In genomic region chr11:114791351-114791889, GRCm38 (mm10) we compare ENCODE assay signal across 8 mouse cellular contexts. TPM values are rescaled to one million over a fixed set of nuclear protein-coding genes. Genes with fewer than 3 reads are reported as not detected.
DNase-seq lines count a peak whose midpoint lies in the region; ATAC-seq and TF ChIP-seq lines count a peak whose summit lies in the region.

No protein-coding gene starts in this region.

- intact Hi-C loops in heart, postnatal 14 days (cut with DNase I) = no loop called here

- no peak overlapping the region for H3K27ac ChIP-seq in heart, embryonic 16.5 days (ENCODE audit: low read length)
- H3K27ac ChIP-seq in forebrain, embryonic 14.5 days (ENCODE audit: low read depth, low read length) = peak overlapping the region; percentile 44
- no peak overlapping the region for H3K27ac ChIP-seq in liver, postnatal 0 days (ENCODE audit: low read depth)
- H3K27ac ChIP-seq in thymus, adult 2 months (ENCODE audit: control insufficient read depth, insufficient read depth, low read length) = no peak overlapping the region

- no peaks in the 10 kb centered on the region for H3K36me3 ChIP-seq in heart, embryonic 16.5 days (ENCODE audit: control insufficient read depth, insufficient read depth)
- no peaks in the 10 kb centered on the region for H3K36me3 ChIP-seq in G1E (replicated peaks)
- no peaks in the 10 kb centered on the region for H3K36me3 ChIP-seq in forebrain, embryonic 14.5 days (ENCODE audit: control insufficient read depth, insufficient read depth, low read length)
- H3K36me3 ChIP-seq in liver, postnatal 0 days (replicated peaks; ENCODE audit: insufficient read depth, low read length) = no peaks in the 10 kb centered on the region
- H3K36me3 ChIP-seq in thymus, adult 2 months (ENCODE audit: control insufficient read depth, insufficient read depth, low read length) = no peaks in the 10 kb centered on the region

- H3K27me3 ChIP-seq in heart, embryonic 16.5 days (ENCODE audit: control insufficient read depth, insufficient read depth, low read length) = peaks cover 75% of the 10 kb centered on the region
- no peaks in the 10 kb centered on the region; the same call in 1 of the 2 replicates for H3K27me3 ChIP-seq in G1E (ENCODE audit: insufficient read depth, low read length)
- H3K27me3 ChIP-seq in forebrain, embryonic 14.5 days (replicated peaks; ENCODE audit: control insufficient read depth, insufficient read depth, low read length) = peaks cover 11% of the 10 kb centered on the region
- peaks cover 71% of the 10 kb centered on the region for H3K27me3 ChIP-seq in liver, postnatal 0 days (ENCODE audit: insufficient read depth, low read length)
- H3K27me3 ChIP-seq in thymus, adult 2 months (ENCODE audit: control insufficient read depth, insufficient read depth, low read length) = peaks cover 11% of the 10 kb centered on the region; the same call in 1 of the 2 replicates

- no peak for DNase-seq in heart, postnatal 14 days
- no peak for DNase-seq in G1E (ENCODE audit: low spot score)
- peak; percentile 35 for DNase-seq in forebrain, embryonic 14.5 days (ENCODE audit: low spot score)
- no peak for DNase-seq in liver, postnatal 0 days
- no peak for DNase-seq in thymus, adult 2 months
- no peak for DNase-seq in spleen, adult 18-20 months

- no peak for TF ChIP-seq EP300 in liver, postnatal 0 days (IDR thresholded peaks at IDR 0.05; ENCODE audit: low read depth)

- H3K9me3 ChIP-seq in heart, embryonic 16.5 days (replicated peaks; ENCODE audit: control insufficient read depth, low read length) = no peaks in the 10 kb centered on the region
- peaks cover 93% of the 10 kb centered on the region for H3K9me3 ChIP-seq in G1E (replicated peaks)
- H3K9me3 ChIP-seq in forebrain, embryonic 14.5 days (replicated peaks; ENCODE audit: control insufficient read depth, low read length) = no peaks in the 10 kb centered on the region
- H3K9me3 ChIP-seq in liver, postnatal 0 days (ENCODE audit: low read length) = no peaks in the 10 kb centered on the region

- peak overlapping the region; percentile 67 for H3K4me2 ChIP-seq in heart, embryonic 16.5 days (ENCODE audit: low read depth, low read length)
- H3K4me2 ChIP-seq in forebrain, embryonic 14.5 days (ENCODE audit: low read length) = peak overlapping the region; percentile 92
- peak overlapping the region; percentile 56 for H3K4me2 ChIP-seq in liver, postnatal 0 days (ENCODE audit: low read depth, low read length)

- ATAC-seq in heart, embryonic 16.5 days (replicated peaks; ENCODE audit: extremely low read depth, insufficient read depth, low FRiP score) = no peak
- ATAC-seq in G1E (ENCODE audit: extremely low read depth, insufficient number of reproducible peaks, low FRiP score, poor library complexity, severe bottlenecking) = no peak
- ATAC-seq in forebrain, embryonic 14.5 days = no peak
- ATAC-seq in liver, postnatal 0 days = no peak
- no peak for ATAC-seq in CD4-positive, CD25-positive, alpha-beta regulatory T cell, adult 4 months

- TF ChIP-seq POLR2A in thymus, adult 2 months (IDR thresholded peaks at IDR 0.05; ENCODE audit: control insufficient read depth, extremely low read depth, insufficient read depth, low read length, poor library complexity) = no peak

- WGBS in heart, embryonic 16.5 days = 3% methylated on average over 50 of the region's 50 CpGs
- WGBS in forebrain, embryonic 14.5 days = 8% methylated on average over 45 of the region's 50 CpGs
- WGBS in liver, postnatal 0 days (ENCODE audit: insufficient replicate concordance) = 3% methylated on average over 47 of the region's 50 CpGs
- 3% methylated on average over 50 of the region's 50 CpGs for WGBS in thymus, adult 2 months

- H3K4me1 ChIP-seq in heart, embryonic 16.5 days (ENCODE audit: control insufficient read depth, insufficient read depth, low read length) = peaks cover 9% of the 10 kb centered on the region
- no peaks in the 10 kb centered on the region for H3K4me1 ChIP-seq in G1E (ENCODE audit: insufficient read depth, low read depth, low read length)
- H3K4me1 ChIP-seq in forebrain, embryonic 14.5 days (ENCODE audit: control insufficient read depth, insufficient read depth, low read length) = peaks cover 46% of the 10 kb centered on the region
- H3K4me1 ChIP-seq in liver, postnatal 0 days (ENCODE audit: insufficient read depth) = peaks cover 12% of the 10 kb centered on the region
- H3K4me1 ChIP-seq in thymus, adult 2 months (replicated peaks; ENCODE audit: control insufficient read depth, insufficient read depth, low read length) = peaks cover 18% of the 10 kb centered on the region

- no peak overlapping the region for H3K9ac ChIP-seq in heart, embryonic 16.5 days (ENCODE audit: low read length)
- H3K9ac ChIP-seq in forebrain, embryonic 14.5 days (ENCODE audit: low read length) = peak overlapping the region; percentile 68
- no peak overlapping the region for H3K9ac ChIP-seq in liver, postnatal 0 days (replicated peaks)

- H3K4me3 ChIP-seq in heart, embryonic 16.5 days (ENCODE audit: low read length) = peak overlapping the region; percentile 41
- peak overlapping the region; percentile 33; the same call in 1 of the 2 replicates for H3K4me3 ChIP-seq in G1E (ENCODE audit: low read depth, low read length)
- peak overlapping the region; percentile 49 for H3K4me3 ChIP-seq in forebrain, embryonic 14.5 days (ENCODE audit: low read depth, low read length)
- H3K4me3 ChIP-seq in liver, postnatal 0 days (ENCODE audit: low read depth, low read length) = peak overlapping the region; percentile 29
- H3K4me3 ChIP-seq in thymus, adult 2 months (ENCODE audit: control insufficient read depth, insufficient read depth, low read length) = no peak overlapping the region

- no peak for TF ChIP-seq CTCF in G1E (IDR thresholded peaks at IDR 0.05; ENCODE audit: low read depth, low read length)
- no peak for TF ChIP-seq CTCF in liver, postnatal 0 days (IDR thresholded peaks at IDR 0.05; ENCODE audit: low read depth)
- no peak for TF ChIP-seq CTCF in thymus, adult 2 months (IDR thresholded peaks at IDR 0.05; ENCODE audit: borderline replicate concordance, control insufficient read depth, extremely low read depth, insufficient read depth, low read length, poor library complexity)

RNA-seq across cellular contexts. Expression of gene Btbd17, which starts 4.3 kb away (rescaled TPM):
- not detected in 2 replicates for polyA plus RNA-seq in heart, embryonic 16.5 days (2015; fragmentation: Nextera tagmentation; extraction: Ambion mirVana)
- total RNA-seq in heart, postnatal 14 days (2021) = under 1 TPM in 1 of 2 experiments, not detected in 1; 0.12 TPM
- total RNA-seq in G1E (2014; fragmentation: Nextera tagmentation) = not detected in 2 replicates
- total RNA-seq in G1E (2017) = 0.06 and 0.11 TPM in 2 replicates
- polyA plus RNA-seq in G1E (2012) = not detected in 2 replicates
- polyA plus RNA-seq in forebrain, embryonic 14.5 days (2014; fragmentation: Nextera tagmentation; extraction: Ambion mirVana) = 22.1 and 24.7 TPM in 2 replicates
- polyA plus RNA-seq in liver, postnatal 0 days (2015; fragmentation: Nextera tagmentation; extraction: Ambion mirVana) = not detected in 2 replicates
- not detected for polyA plus RNA-seq in CD4-positive, CD25-positive, alpha-beta regulatory T cell, adult 4 months (2017; shearing (Covaris generic))
- polyA plus RNA-seq in thymus, adult 2 months (2012; rRNA removed) = 0.53 and 1.1 TPM in 2 replicates

RNA-seq across cellular contexts. Expression of gene Gpr142, which starts 7.3 kb away (rescaled TPM):
- not detected in 2 replicates for polyA plus RNA-seq in heart, embryonic 16.5 days (2015; fragmentation: Nextera tagmentation; extraction: Ambion mirVana)
- not detected for total RNA-seq in heart, postnatal 14 days (2021)
- not detected in 2 replicates for total RNA-seq in G1E (2014; fragmentation: Nextera tagmentation)
- total RNA-seq in G1E (2017) = 0.22 TPM in 1 of 2 replicates, not detected in the other
- not detected in 2 replicates for polyA plus RNA-seq in G1E (2012)
- polyA plus RNA-seq in forebrain, embryonic 14.5 days (2014; fragmentation: Nextera tagmentation; extraction: Ambion mirVana) = not detected in 2 replicates
- not detected in 2 replicates for polyA plus RNA-seq in liver, postnatal 0 days (2015; fragmentation: Nextera tagmentation; extraction: Ambion mirVana)
- not detected for polyA plus RNA-seq in CD4-positive, CD25-positive, alpha-beta regulatory T cell, adult 4 months (2017; shearing (Covaris generic))
- not detected in 2 replicates for polyA plus RNA-seq in thymus, adult 2 months (2012; rRNA removed)

RNA-seq across cellular contexts. Expression of gene Kif19a, which starts 26.2 kb away (rescaled TPM):
- polyA plus RNA-seq in heart, embryonic 16.5 days (2015; fragmentation: Nextera tagmentation; extraction: Ambion mirVana) = 0.16 and 0.25 TPM in 2 replicates
- 1 to 10 TPM in 1 of 2 experiments, under 1 TPM in 1; 0.27 to 1.3 TPM for total RNA-seq in heart, postnatal 14 days (2021)
- total RNA-seq in G1E (2014; fragmentation: Nextera tagmentation) (not detected in 2 replicates), G1E (2017) (0.12 TPM in 1 of 2 replicates, not detected in the other)
- polyA plus RNA-seq in G1E (2012) = not detected in 2 replicates
- 0.23 and 0.34 TPM in 2 replicates for polyA plus RNA-seq in forebrain, embryonic 14.5 days (2014; fragmentation: Nextera tagmentation; extraction: Ambion mirVana)
- 0.11 and 0.13 TPM in 2 replicates for polyA plus RNA-seq in liver, postnatal 0 days (2015; fragmentation: Nextera tagmentation; extraction: Ambion mirVana)
- polyA plus RNA-seq in CD4-positive, CD25-positive, alpha-beta regulatory T cell, adult 4 months (2017; shearing (Covaris generic)) = not detected
- polyA plus RNA-seq in thymus, adult 2 months (2012; rRNA removed) = 0.59 and 0.71 TPM in 2 replicates

RNA-seq across cellular contexts. Expression of gene Gprc5c, which starts 59.5 kb away (rescaled TPM):
- polyA plus RNA-seq in heart, embryonic 16.5 days (2015; fragmentation: Nextera tagmentation; extraction: Ambion mirVana) = 14.5 and 15.4 TPM in 2 replicates
- total RNA-seq in heart, postnatal 14 days (2021) = 10 to 100 TPM in 1 of 2 experiments, 1 to 10 TPM in 1; 7.4 to 10.7 TPM
- not detected in 2 replicates for total RNA-seq in G1E (2014; fragmentation: Nextera tagmentation)
- total RNA-seq in G1E (2017) = 0.22 and 0.23 TPM in 2 replicates
- polyA plus RNA-seq in G1E (2012) = not detected in 2 replicates
- polyA plus RNA-seq in forebrain, embryonic 14.5 days (2014; fragmentation: Nextera tagmentation; extraction: Ambion mirVana) = 4.4 and 5.4 TPM in 2 replicates
- polyA plus RNA-seq in liver, postnatal 0 days (2015; fragmentation: Nextera tagmentation; extraction: Ambion mirVana) = 23.2 and 24.9 TPM in 2 replicates
- polyA plus RNA-seq in CD4-positive, CD25-positive, alpha-beta regulatory T cell, adult 4 months (2017; shearing (Covaris generic)) = not detected
- 5.4 and 6.4 TPM in 2 replicates for polyA plus RNA-seq in thymus, adult 2 months (2012; rRNA removed)

Comparison
In these comparisons a context has a peak if more than half of its experiments do, and no peak if none do; other contexts are left out.
1. RNA of gene Btbd17, which starts 4.3 kb away (polyA plus RNA-seq): 22.1 to 24.7 TPM in forebrain, embryonic 14.5 days; 0.53 to 1.1 TPM in thymus, adult 2 months, not detected in heart, embryonic 16.5 days, not detected in G1E, not detected in liver, postnatal 0 days and not detected in CD4-positive, CD25-positive, alpha-beta regulatory T cell, adult 4 months; every median in the first group is over 10 times any median in the second.
2. Peak in every context shown above with its lines, with median percentiles within 50 percentile points of each other: H3K4me2 ChIP-seq.